Mouse (Mus musculus): ENCODE measurements around the gene Gm49340.
A peak's percentile ranks its signal among the peaks of the same experiment; 100 is the strongest.
"Not testable (repeated sequence)": the region's sequence is repeated elsewhere in the genome, so short reads cannot be mapped to it uniquely, and the experiment has no call there.

Gm49340 gene

DNA sequence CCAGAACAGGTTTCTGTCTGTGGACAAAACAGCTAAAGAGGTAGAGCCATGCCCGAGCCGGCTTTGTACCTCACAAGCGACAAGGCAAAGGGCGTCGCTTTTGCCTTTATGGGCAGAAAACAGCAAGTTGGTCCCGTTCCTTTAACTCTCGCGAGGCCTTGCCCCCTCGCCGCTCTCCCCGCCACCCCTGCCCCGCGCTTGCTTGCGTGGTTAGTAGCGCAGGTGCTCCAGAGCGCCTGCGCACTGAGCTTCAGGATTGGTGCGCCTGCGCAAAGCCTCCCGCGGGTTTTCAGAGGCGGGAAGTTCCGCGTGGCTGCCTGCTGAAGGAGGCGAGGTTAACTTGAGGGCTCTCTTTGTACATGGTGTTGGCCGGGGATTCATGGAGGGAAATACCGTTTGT lies at the start of gene Gm49340, which contains the start of the genes Aspa and Spata22:
Gene Gm49340, plus strand, starts transcription at position 300 of the 400 bp plus-strand sequence.
Gene Aspa, minus strand, starts transcription at position 155 of the 400 bp plus-strand sequence.
Gene Spata22, plus strand, starts transcription at position 300 of the 400 bp plus-strand sequence.
- DNase-seq (ENCODE audit: low spot score in 2 of 2), result no peak

DNA sequence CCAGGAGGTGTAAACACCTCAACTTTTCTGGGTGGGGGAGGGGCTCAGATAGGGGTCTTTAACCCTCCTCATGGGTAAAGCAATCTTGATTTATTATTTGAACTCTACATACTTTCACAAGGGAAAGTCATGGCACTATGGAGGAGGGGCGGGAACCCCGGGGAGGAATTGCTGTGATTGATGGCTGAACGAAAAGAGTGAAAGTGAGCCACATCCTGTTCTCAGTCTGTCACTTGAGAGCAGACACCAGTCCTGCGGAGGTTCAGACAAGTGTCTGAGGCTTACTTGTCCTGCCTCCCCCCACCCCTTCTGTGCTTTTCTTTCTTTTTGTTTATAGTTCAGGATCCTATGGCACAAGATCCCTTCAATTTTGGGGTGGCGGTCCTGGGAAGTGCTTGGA lies 48.8 kb upstream of the Gm49340 start:
- DNase-seq (ENCODE audit: low spot score in 2 of 2), result no peak

DNA sequence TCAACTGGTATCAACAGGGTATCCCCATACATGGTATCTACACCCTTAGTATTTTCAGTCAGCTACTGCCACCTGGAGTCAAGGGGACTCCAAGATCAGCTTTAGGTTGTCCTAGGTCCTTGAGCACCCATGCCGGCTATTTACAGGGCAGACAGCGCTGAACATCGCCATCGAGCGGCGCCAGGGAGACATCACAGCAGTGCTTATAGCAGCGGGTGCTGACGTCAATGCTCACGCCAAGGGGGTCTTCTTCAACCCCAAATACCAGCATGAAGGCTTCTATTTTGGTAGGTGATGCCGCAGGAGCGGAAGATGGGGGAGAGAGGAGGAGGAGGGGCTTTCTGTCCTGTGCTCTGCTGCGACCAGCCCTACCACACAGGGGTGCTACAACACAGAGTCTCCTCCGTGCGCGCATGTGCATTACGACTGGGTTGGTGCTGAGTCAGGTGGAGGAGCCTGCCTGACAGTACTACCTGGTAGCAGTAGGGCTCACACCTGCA lies 48.0 kb upstream of the Gm49340 start:
- peak; percentile 7 to 12 for DNase-seq (ENCODE audit: low spot score in 2 of 2)

DNA sequence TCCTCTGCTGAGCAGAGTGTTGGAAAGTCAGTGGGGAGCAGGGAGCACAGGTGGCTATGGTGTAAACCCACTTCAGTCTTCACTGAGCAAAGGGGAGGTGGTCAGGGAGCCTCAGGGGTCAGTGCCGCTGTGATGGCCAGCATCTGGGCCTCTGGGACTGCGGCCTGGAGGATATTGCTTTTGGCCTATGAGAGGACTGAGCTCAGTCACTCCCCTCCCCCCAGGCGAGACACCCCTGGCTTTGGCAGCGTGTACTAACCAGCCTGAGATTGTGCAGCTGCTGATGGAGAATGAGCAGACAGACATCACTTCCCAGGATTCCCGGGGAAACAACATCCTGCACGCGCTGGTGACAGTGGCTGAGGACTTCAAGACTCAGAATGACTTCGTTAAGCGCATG lies 46.2 kb upstream of the Gm49340 start:
- DNase-seq (ENCODE audit: low spot score in 2 of 2), result no peak

DNA sequence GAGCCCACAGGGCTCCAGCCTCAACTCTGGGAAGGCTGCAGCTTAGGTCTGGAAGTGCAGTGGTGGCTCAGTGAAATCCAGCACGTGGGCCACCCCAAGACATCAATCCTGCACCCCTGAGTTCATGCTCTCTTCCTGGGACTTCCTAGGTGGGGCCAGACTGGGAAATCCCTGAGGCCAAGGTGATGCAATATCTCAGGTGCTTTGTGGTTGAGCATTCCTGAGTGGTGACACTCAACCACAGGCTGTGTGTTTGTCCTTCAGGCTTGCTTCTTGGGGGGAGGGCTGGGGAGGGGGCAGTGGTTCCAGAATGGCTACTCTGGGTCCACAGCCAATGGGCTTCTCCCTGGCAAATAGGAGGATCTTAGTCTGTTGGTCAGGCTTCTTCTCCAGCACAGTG lies 45.6 kb upstream of the Gm49340 start:
- DNase-seq (ENCODE audit: low spot score in 2 of 2), result no peak

DNA sequence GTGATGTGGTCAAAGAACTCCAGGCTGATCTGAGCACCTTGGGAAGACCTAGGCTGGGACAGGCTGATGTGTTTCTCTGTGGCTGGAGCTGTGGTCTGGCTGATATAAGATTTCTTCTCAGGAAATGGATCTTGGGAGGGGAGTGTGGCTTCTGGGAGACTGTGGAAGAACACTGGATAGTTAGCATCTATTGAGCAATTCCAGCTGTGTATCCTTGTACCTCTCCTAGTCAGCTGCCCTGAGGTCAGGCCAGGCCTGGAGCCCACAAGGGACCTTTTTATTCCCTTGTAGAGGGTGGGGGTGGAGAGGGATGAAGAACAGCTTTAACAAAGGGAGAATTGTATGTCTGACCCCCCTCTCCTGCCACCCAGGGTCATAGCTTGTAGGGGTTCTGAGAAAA lies 45.2 kb upstream of the Gm49340 start:
- DNase-seq (ENCODE audit: low spot score in 2 of 2), result no peak

DNA sequence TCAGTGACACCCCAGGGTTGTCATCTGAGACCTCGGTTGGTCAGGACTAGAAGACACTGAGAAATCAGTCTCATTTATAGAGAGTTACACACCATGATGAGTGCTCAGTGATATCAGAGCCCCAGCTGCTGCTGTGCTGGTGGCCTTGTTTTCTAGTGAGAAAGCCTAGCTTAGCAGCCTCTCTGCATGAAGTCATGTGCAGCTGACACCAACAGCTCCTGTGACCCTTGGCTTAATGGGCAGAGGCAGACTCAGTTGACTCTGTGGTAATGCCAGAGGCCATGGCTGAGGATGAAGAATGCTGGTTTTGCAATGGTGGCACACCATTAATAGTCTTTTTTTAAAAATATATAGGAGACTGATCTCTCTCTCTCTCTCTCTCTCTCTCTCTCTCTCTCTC lies 39.9 kb upstream of the Gm49340 start:
- no peak for DNase-seq (ENCODE audit: low spot score in 2 of 2)

DNA sequence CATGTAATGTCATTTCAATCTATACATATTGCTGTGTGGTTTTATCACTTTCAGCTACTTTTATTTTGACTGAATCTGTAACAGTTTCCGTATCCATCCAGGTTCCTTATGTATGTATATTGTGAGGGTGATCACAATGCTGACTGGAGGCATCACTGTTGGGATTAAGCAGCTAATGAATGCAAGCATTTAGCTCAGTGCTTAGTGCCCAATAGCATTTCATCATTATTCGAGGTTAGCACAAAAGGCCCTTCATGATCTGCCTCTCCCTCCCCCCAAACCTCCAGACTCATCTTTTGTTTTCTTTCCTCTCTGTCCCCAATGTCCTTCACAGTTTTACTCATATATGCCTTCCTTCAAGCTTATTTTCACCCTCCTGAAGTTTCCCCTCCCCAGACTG lies 26.4 kb upstream of the Gm49340 start:
- DNase-seq (ENCODE audit: low spot score in 2 of 2), result no peak

DNA sequence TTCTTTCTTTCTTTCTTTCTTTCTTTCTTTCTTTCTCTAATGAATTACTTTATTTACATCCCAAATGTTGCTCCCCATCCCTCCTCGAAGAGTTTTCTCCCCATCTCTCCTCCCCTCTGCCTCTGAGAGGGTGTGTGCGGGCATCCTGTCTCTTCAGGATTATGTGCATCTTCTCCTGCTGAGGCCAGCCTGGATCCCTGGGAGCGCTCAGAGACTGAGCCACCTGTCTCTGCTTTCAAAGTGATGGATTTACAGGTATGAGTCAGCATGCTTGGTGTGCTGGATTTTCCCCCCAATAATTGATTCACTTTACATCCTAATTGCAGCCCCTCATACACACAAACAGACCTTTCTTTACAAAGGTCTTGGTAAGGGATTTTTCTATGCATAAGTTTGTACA lies 13.6 kb upstream of the Gm49340 start:
- DNase-seq (ENCODE audit: low spot score in 2 of 2), result no peak

DNA sequence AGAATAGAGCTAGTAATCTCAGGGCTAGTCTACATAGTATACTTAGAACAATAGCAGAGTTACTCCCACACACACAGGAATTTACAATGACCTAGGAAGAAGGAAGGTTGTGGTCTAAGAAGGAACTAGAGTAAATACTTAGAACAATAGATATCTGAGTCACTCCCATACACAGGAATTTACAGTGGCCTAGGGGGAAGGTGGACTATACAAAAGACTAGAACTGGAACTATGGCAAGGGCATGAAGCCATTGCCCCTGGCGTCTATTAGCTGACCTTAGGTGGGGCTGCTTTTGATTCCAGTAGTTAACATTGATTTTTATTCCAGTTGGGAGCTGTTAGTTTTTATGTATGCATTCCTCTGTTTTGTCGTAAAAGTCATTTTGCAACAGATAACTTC lies 11.0 kb upstream of the Gm49340 start:
- not testable (repeated sequence) for DNase-seq (ENCODE audit: low spot score in 2 of 2)

DNA sequence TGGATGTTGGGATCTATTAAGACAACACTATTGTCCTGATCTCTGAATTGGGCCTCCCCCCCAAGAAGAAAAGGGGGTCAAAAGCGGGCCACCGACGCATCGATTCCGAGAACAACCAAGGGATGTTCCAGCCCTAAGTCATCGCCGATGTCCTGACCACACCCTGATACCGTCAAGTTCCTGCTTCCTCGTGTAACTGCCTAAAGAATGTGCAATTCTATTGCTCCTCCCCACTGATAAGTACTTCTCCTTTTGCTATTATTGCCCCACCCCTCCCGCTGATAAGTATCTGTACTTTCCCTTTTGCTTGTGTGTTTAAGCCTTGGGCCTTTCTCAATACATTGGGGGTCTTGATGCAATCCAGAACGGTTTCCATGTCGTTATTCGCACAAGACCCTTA lies 8.5 kb upstream of the Gm49340 start:
- DNase-seq (ENCODE audit: low spot score in 2 of 2), result not testable (repeated sequence)

DNA sequence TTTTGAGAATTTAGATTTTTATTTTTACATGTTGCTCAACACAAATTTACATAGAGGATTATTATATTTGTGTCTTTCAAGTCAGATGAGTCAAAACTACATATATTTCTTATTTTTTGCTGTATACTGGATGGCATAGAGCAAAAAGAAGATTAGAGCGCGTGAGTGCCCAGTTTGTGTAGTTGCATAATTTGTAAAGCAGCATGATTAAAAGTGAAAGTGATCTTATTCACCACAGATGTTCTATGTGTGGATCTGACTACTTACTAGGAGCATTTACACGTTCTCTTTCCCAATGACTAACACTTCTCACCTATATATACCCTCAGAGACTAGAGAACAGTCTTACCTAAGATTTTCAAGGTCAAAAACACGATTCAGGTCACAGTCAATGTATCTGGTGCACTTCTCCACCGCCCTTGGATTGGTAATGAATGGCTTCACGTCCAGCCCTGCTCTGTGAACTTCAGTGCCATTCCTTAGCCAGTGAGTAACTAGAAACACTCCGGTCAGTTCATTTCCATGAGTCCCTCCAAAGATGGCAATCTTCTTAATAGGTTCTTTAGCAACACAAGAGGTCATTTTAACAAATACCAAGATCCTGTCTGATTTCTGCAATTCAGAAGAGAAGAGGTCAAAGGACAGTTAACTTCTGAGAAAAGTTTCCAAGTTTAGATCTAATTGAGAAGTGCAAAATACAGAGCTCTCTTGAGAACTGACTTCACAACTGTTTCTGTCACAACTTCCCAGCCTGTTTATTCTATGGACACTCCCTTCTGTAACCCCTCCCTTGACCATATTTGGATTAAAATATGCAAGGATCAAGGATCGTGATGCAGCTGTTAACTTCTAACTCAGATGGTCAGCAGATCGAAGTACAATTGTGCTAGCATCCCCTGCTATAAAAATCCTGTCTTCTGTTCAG lies 5.4 kb upstream of the Gm49340 start:
- DNase-seq (ENCODE audit: low spot score in 2 of 2), result no peak

DNA sequence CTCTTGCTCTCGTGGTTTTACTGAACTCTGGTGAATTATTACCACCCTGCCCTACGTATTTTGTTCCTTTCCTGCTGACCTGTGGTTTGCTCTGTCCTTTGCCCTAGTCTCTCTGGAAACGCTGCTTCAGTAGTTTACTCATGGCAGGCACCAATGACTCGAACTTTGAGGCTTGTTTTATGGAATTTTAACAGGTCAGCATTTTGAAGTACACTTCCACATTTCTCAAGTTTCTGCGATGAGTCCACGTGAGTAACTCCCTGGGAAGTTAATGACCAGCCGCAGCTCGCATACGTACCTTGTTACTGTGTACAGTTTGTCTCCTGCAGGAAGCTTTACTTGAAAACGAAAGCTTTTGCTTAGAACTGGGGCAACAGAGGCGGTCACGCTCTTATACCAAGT lies 3.1 kb upstream of the Gm49340 start:
- DNase-seq (ENCODE audit: low spot score in 2 of 2), result no peak

DNA sequence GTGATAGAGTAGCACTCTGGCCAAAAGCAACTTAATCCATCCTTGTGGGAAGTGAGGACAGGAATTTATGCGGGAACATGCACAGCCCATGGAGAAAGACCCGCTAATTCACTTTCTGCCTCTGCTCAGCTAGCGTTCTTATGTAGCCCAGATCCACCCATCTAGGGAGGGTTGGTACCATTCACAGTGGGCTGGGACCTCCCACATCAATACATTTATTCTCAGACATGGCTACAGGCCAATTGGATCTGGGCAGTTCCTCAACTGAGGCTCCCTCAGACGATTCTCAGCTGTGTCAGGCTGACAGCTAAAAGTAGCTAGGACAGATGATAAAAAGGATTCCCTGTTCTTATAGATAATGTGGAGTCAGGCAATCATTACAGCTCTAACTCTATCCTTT lies 2.2 kb upstream of the Gm49340 start:
- no peak for DNase-seq (ENCODE audit: low spot score in 2 of 2)

DNA sequence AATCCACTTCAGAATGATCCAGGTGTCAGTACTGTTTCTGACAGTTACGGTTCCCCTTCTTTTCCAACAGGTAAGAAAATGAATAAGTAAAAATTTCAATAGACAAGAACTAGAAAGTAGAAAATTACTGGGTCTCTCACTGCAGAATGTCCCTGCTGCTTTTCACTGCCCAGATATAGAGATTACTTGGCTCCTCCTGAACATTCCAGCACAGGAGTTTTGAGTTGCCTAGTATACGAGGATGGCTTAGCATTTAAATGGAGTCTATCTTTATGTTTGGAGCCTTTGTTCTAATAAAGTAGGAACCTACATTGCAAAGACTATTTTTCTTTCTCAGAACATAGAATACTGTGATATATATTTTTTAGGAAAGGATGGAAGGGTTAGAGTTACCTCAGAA lies 3.8 kb downstream of the Gm49340 start:
- DNase-seq (ENCODE audit: low spot score in 2 of 2), result no peak

DNA sequence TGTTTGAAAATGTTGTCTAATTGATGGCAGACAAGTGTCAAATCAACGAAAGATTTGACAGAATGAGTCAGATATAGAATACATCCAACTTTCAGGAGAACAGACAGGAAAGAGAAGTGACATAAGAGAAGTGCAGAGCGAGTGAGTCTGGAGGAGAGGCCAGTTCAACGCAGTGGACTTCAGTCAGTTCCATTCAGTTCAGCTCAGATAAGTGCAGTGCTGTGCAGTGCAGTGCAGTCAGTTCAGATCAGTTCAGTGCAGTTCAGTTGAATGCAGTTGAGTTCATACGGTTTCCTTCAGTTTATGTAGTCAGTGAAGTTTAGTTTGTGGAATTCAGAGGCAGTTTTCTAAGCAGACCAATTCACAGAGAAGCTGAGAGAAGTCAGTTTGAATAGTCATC lies 7.4 kb downstream of the Gm49340 start:
- no peak for DNase-seq (ENCODE audit: low spot score in 2 of 2)

DNA sequence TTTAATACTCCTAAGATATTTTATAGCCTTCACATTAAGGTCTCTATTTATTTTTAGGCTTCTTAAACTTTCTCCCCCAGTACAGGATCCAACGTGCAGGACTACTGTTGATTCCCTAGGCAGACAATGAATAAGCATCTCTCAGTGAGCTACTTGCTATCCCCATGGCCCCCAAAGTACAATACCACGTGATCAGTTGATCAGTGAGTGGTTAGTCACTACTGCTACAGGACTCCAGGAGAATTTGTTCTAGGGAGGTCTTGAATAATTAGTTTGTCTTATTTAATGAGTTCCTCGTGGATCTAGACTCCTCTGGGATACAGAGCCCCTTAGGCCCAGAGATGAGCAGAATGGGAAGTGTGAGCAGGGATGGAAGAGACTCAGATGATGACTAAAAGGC lies 20.9 kb downstream of the Gm49340 start, which contains the start of gene Olfr20:
Gene Olfr20, plus strand, starts transcription at position 301 of the 400 bp plus-strand sequence.
- DNase-seq (ENCODE audit: low spot score in 2 of 2), result no peak

DNA sequence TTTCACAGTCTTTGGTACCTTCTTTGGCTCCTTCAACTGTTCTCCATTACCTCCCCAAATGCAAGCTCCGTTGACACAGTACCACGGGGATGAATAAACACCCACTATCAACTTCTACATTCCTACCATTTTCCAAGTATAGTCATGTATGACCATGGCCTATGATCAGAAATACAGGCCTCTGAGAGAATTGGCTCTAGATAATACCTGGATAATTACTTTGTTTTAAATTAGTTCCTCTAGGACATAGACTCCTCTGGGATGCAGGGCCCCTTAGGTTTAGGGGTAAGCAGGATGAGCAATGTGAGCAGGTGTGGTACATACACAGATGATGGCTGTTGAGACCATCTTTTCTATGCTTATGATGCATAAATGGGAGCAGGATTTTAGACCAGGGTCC lies 41.4 kb downstream of the Gm49340 start, which contains the start of gene Olfr376:
Gene Olfr376, plus strand, starts transcription at position 301 of the 400 bp plus-strand sequence.
- DNase-seq (ENCODE audit: low spot score in 2 of 2), result no peak

DNA sequence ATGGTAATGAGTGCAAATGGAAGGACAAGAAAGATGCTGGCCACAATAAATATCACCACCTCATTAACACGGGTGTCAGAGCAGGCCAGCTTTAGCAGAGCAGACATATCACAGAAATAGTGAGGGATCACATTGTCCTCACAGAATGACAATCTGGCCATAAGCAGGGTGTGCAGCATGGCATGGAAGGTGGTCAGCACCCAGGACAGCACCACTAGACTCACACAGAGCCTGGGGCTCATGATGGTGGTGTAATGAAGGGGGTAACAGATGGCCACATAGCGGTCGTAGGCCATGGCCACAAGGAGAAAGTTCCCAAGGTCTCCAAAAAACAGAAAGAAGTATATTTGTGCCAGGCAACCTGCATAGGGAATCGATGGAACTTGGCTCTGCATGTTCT lies 65.8 kb downstream of the Gm49340 start:
- no peak for DNase-seq (ENCODE audit: low spot score in 2 of 2)

DNA sequence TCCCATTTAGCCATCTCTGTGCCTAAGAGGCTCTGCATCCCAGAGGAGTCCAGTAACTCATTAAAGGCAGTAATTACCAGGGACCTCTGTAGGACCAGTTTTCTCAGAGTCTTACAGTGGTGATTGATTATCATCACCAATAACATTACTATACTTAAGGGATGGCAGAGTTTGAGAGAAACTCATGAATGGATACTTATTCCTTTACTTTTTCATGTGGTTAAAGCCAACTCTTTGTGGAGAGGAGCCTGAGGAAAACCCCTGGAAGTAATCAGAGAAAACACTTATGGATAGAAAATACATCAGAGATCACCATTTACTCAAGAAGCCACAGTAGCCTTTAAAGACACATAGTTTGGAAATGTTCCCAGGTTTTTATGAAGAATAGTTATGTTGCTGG lies 70.0 kb downstream of the Gm49340 start, which contains the start of gene Olfr1:
Gene Olfr1, minus strand, starts transcription at position 101 of the 400 bp plus-strand sequence.
- no peak for DNase-seq (ENCODE audit: low spot score in 2 of 2)
